Mouse (Mus musculus): ENCODE results near the gene Rps6kl1. TPM values are rescaled to one million over a fixed set of nuclear protein-coding genes. Genes with fewer than 3 reads are reported as not detected.

The Rps6kl1 gene
- polyA plus RNA-seq, 1 experiment, result 0.05 TPM

- no peak overlapping the region for H3K27ac ChIP-seq (ENCODE audit: control insufficient read depth, insufficient read depth, low read depth, low read length)
- no peaks in the 10 kb centered on the region for H3K27me3 ChIP-seq (ENCODE audit: control insufficient read depth, insufficient read depth, low read length)
- H3K36me3 ChIP-seq (ENCODE audit: control insufficient read depth, insufficient read depth, low read length), result no peaks in the 10 kb centered on the region
- H3K4me3 ChIP-seq (ENCODE audit: control insufficient read depth, low read depth, low read length), result peak overlapping the region; percentile 51; the same call in 1 of the 2 replicates
- peaks cover 15% of the 10 kb centered on the region for H3K4me1 ChIP-seq (ENCODE audit: control insufficient read depth, insufficient read depth, low read length)
- TF ChIP-seq POLR2A (IDR thresholded peaks at IDR 0.05; ENCODE audit: control insufficient read depth, low read depth, low read length), result no peak
- no peak for TF ChIP-seq CTCF (IDR thresholded peaks at IDR 0.05; ENCODE audit: control insufficient read depth, insufficient read depth, insufficient replicate concordance, low read depth, low read length)
Measured at GRCm38 (mm10) chr12:85175926-85176845, 25.1 kb upstream of the Rps6kl1 start.

DNA sequence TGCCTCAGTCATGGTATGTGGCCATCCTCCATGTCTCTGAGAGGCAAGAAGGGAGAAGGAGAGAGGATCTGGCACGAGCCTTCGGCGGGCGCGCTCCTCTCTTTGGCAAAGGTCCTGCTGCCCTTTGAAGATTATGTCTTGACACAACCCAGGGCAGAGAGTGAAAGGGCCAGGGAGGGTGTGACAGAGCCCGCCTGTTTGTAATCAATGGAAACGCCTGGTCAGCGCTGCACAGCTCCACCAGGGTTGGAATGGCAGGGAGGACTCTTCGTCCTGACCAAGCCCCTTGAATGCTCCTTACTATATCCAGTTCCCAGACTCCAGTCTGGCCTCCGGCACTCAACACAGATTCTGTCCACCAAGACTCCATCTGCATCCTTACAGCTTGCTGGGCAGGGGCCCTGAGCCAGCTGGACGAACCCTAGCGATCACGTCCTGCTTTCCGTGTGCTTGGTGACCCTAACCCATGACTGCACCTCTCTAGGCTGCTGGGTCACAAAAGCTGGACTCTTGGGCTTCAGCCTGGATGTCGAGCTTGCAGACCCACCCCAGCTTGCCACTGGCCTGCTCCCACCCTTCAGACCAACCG is 24.1 kb upstream of the Rps6kl1 start:
- Histone ChIP-seq H3K4me3 (ENCODE audit: control insufficient read depth, low read depth, low read length) (no peak overlapping the region), H3K27me3 (ENCODE audit: control insufficient read depth, insufficient read depth, low read length) (no peaks in the 10 kb centered on the region), H3K27ac (ENCODE audit: control insufficient read depth, insufficient read depth, low read depth, low read length) (no peak overlapping the region), H3K36me3 (ENCODE audit: control insufficient read depth, insufficient read depth, low read length) (no peaks in the 10 kb centered on the region), H3K4me1 (ENCODE audit: control insufficient read depth, insufficient read depth, low read length) (peaks cover 15% of the 10 kb centered on the region)
- TF ChIP-seq POLR2A (IDR thresholded peaks at IDR 0.05; ENCODE audit: control insufficient read depth, low read depth, low read length) (no peak), CTCF (IDR thresholded peaks at IDR 0.05; ENCODE audit: control insufficient read depth, insufficient read depth, insufficient replicate concordance, low read depth, low read length) (no peak)

DNA sequence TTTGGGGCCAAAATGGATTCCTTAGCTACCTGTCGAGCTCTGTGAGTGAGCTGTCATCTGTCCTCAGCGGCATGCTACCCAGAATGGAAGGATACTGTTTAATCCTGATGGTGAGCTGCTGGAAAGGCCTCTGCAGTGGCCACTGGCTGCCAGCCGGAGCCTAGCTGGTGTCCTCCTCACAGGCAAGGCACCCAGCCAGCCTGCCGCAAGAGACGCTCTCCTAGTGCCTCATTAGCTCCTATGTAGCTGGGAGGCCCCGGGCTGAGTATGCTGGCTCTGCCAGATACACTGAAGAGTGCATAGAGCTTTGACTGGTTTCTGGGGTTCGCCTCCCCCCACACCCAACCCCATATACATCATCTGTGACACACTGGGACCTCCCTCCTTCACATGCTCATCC is 23.0 kb upstream of the Rps6kl1 start:
- H3K4me1 ChIP-seq (ENCODE audit: control insufficient read depth, insufficient read depth, low read length), result peaks cover 22% of the 10 kb centered on the region

GRCm38 (mm10) chr12:85170948-85171307 is 19.9 kb upstream of the Rps6kl1 start:
- H3K4me1 ChIP-seq (ENCODE audit: control insufficient read depth, insufficient read depth, low read length), result peaks cover 13% of the 10 kb centered on the region
- H3K27ac ChIP-seq (ENCODE audit: control insufficient read depth, insufficient read depth, low read depth, low read length), result no peak overlapping the region
- no peaks in the 10 kb centered on the region for H3K27me3 ChIP-seq (ENCODE audit: control insufficient read depth, insufficient read depth, low read length)
- no peaks in the 10 kb centered on the region for H3K36me3 ChIP-seq (ENCODE audit: control insufficient read depth, insufficient read depth, low read length)
- TF ChIP-seq POLR2A (IDR thresholded peaks at IDR 0.05; ENCODE audit: control insufficient read depth, low read depth, low read length) (no peak), CTCF (IDR thresholded peaks at IDR 0.05; ENCODE audit: control insufficient read depth, insufficient read depth, insufficient replicate concordance, low read depth, low read length) (no peak)
- no peak overlapping the region for H3K4me3 ChIP-seq (ENCODE audit: control insufficient read depth, low read depth, low read length)

More for the DNA sequence above, 23.0 kb upstream of the Rps6kl1 start:
- Histone ChIP-seq H3K27ac (ENCODE audit: control insufficient read depth, insufficient read depth, low read depth, low read length) (no peak overlapping the region), H3K4me3 (ENCODE audit: control insufficient read depth, low read depth, low read length) (no peak overlapping the region), H3K27me3 (ENCODE audit: control insufficient read depth, insufficient read depth, low read length) (no peaks in the 10 kb centered on the region), H3K36me3 (ENCODE audit: control insufficient read depth, insufficient read depth, low read length) (no peaks in the 10 kb centered on the region)
- TF ChIP-seq POLR2A (IDR thresholded peaks at IDR 0.05; ENCODE audit: control insufficient read depth, low read depth, low read length) (no peak), CTCF (IDR thresholded peaks at IDR 0.05; ENCODE audit: control insufficient read depth, insufficient read depth, insufficient replicate concordance, low read depth, low read length) (no peak)

- Histone ChIP-seq H3K27ac (ENCODE audit: control insufficient read depth, insufficient read depth, low read depth, low read length) (no peak overlapping the region), H3K4me1 (ENCODE audit: control insufficient read depth, insufficient read depth, low read length) (peaks cover 13% of the 10 kb centered on the region), H3K27me3 (ENCODE audit: control insufficient read depth, insufficient read depth, low read length) (no peaks in the 10 kb centered on the region), H3K36me3 (ENCODE audit: control insufficient read depth, insufficient read depth, low read length) (no peaks in the 10 kb centered on the region), H3K4me3 (ENCODE audit: control insufficient read depth, low read depth, low read length) (no peak overlapping the region)
- TF ChIP-seq POLR2A (IDR thresholded peaks at IDR 0.05; ENCODE audit: control insufficient read depth, low read depth, low read length) (no peak), CTCF (IDR thresholded peaks at IDR 0.05; ENCODE audit: control insufficient read depth, insufficient read depth, insufficient replicate concordance, low read depth, low read length) (no peak)
Measured at GRCm38 (mm10) chr12:85170284-85170947, 19.4 kb upstream of the Rps6kl1 start.

DNA sequence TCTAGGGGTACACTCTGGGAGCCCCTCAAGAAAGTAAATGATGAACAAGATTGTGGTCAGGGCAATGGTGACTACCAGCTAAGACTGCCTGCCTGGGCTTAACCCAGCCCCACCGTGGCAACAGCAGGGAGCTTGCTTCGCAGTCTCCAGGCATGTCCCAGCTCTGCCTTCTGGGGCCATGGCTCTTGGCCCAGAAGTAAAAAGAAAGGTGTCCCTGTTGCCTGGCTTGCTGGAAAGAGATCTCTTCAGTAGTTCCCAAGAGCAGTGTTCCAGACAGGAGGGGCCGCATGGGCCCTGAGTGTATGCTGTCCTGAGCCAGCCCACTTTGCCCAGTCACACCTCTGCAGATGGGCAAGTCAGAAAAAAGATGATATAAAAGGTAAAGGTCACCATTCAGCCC is 18.8 kb upstream of the Rps6kl1 start:
- peaks cover 13% of the 10 kb centered on the region for H3K4me1 ChIP-seq (ENCODE audit: control insufficient read depth, insufficient read depth, low read length)
- TF ChIP-seq CTCF (IDR thresholded peaks at IDR 0.05; ENCODE audit: control insufficient read depth, insufficient read depth, insufficient replicate concordance, low read depth, low read length) (no peak), POLR2A (IDR thresholded peaks at IDR 0.05; ENCODE audit: control insufficient read depth, low read depth, low read length) (no peak)
- H3K27ac ChIP-seq (ENCODE audit: control insufficient read depth, insufficient read depth, low read depth, low read length), result no peak overlapping the region
- H3K27me3 ChIP-seq (ENCODE audit: control insufficient read depth, insufficient read depth, low read length), result no peaks in the 10 kb centered on the region
- no peak overlapping the region for H3K4me3 ChIP-seq (ENCODE audit: control insufficient read depth, low read depth, low read length)
- no peaks in the 10 kb centered on the region for H3K36me3 ChIP-seq (ENCODE audit: control insufficient read depth, insufficient read depth, low read length)

All from testis, adult 2 months (tissue).